Mouse (Mus musculus) testis, adult 2 months (tissue): ENCODE measurements around the gene 4930453N24Rik.

Source experiments
- CTCF ChIP-seq: fragments of 200-500 bp; IDR thresholded peaks from 2 replicates; pipeline ENCODE4 v1.5.1; 2012; ENCODE audit warnings: low read depth, mild to moderate bottlenecking, inconsistent platforms, low read length, moderate library complexity; ENCODE audit not compliant: control insufficient read depth, insufficient read depth, insufficient replicate concordance
- POLR2A ChIP-seq: fragments of 200-500 bp; IDR thresholded peaks from 2 replicates; pipeline ENCODE4 v1.6.1; 2012; ENCODE audit warnings: low read depth, mild to moderate bottlenecking, inconsistent platforms, low read length, moderate library complexity; ENCODE audit not compliant: control insufficient read depth

DNA sequence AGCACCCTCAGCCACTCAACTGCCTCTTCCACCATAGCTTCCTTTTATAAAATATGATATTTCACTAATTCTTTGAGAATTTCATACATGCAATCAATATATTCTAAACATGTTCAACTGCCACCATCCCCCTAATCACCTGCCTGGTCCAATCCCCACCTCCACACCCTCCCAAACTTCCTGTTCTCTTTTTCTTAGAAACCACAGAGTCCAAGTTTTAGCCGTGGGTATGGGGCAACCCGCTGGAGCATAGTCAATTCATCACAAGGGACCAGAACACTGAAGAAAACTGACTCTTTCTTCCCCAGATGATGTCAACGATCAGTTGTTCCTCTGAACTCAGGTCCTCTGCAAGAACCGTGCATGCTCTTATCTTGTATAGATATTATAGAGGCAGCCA, 25.9 kb downstream of the 4930453N24Rik start:
- TF ChIP-seq POLR2A (no peak), CTCF (no peak)
